Comparison of ENCODE assay signal across 26 mouse cellular contexts in genomic region chr11:121668776-121669175, GRCm38 (mm10). TPM values are rescaled to one million over a fixed set of nuclear protein-coding genes. Genes with fewer than 3 reads are reported as not detected.
"Had no signal": no experiment of that assay in that cellular context is flagged by ENCODE, and none has a peak within 500 bp of the region (broad histone marks: within the 10 kb centered on the region; RNA-seq: fewer than 3 reads in every experiment).

No protein-coding gene starts in this region.

- H3K36me3 ChIP-seq: forebrain, embryonic 12.5 days; forebrain, embryonic 15.5 days had no signal

- H3K9me3 ChIP-seq: embryonic facial prominence, embryonic 10.5 days; embryonic facial prominence, embryonic 12.5 days; embryonic facial prominence, embryonic 13.5 days; embryonic facial prominence, embryonic 15.5 days; forebrain, embryonic 10.5 days; forebrain, embryonic 12.5 days; forebrain, embryonic 13.5 days; forebrain, embryonic 15.5 days had no signal

- H3K4me3 ChIP-seq: embryonic facial prominence, embryonic 10.5 days; embryonic facial prominence, embryonic 12.5 days; embryonic facial prominence, embryonic 13.5 days; embryonic facial prominence, embryonic 15.5 days; erythroblast, embryonic 14.5 days; forebrain, embryonic 10.5 days; forebrain, embryonic 12.5 days; forebrain, embryonic 13.5 days; forebrain, embryonic 15.5 days; gastrocnemius, adult 2 months; heart, adult 2 months had no signal

- H3K27ac ChIP-seq: embryonic facial prominence, embryonic 10.5 days; embryonic facial prominence, embryonic 12.5 days; embryonic facial prominence, embryonic 13.5 days; embryonic facial prominence, embryonic 15.5 days; forebrain, embryonic 10.5 days; forebrain, embryonic 12.5 days; forebrain, embryonic 13.5 days; forebrain, embryonic 15.5 days; gastrocnemius, adult 2 months; heart, adult 2 months had no signal

- DNase-seq: cerebellum, adult 2 months; cerebellum, adult 8-10 months; cerebellum, adult 9-10 months; cerebellum, adult 9-11 months; cerebellum, postnatal 10 days; cerebellum, postnatal 14 days; cerebellum, postnatal 25 days; cerebellum, postnatal 36 days; embryo, embryonic 11 days; forebrain, postnatal 0 days; gastrocnemius, adult 2 months; gastrocnemius, postnatal 10 days; gastrocnemius, postnatal 14 days; gastrocnemius, postnatal 25 days; gastrocnemius, postnatal 36 days; heart, adult 18-20 months; heart, adult 2 months had no signal

- H3K27me3 ChIP-seq: embryonic facial prominence, embryonic 12.5 days; embryonic facial prominence, embryonic 13.5 days; embryonic facial prominence, embryonic 15.5 days; forebrain, embryonic 12.5 days; forebrain, embryonic 13.5 days; forebrain, embryonic 15.5 days had no signal

RNA-seq across cellular contexts. Expression of gene B3gntl1, which starts 4.2 kb away (rescaled TPM):
- polyA plus RNA-seq: erythroblast, embryonic 14.5 days had no signal
